Mouse (Mus musculus): Measurements from ENCODE around the gene Dap3. TPM values are rescaled to one million over a fixed set of nuclear protein-coding genes. Genes with fewer than 3 reads are reported as not detected.
"Not testable (repeated sequence)": the region's sequence is repeated elsewhere in the genome, so short reads cannot be mapped to it uniquely, and the experiment has no call there.

Dap3 gene
- polyA plus RNA-seq, 1 experiment from 2014 or later, result 160 TPM

GRCm38 (mm10) chr3:88905209-88905608, 45.8 kb downstream of the Dap3 start:
- Histone ChIP-seq H3K27me3 (ENCODE audit: low read depth, poor library complexity, severe bottlenecking) (no peaks in the 10 kb centered on the region), H3K27ac (no peak overlapping the region), H3K9me3 (replicated peaks) (no peaks in the 10 kb centered on the region), H3K4me3 (no peak overlapping the region), H3K36me3 (peaks cover 100% of the 10 kb centered on the region), H3K4me1 (peaks cover 4% of the 10 kb centered on the region)
- no peak for DNase-seq (ENCODE audit: low spot score)
- WGBS, result 88% methylated on average over 6 of the region's 6 CpGs

GRCm38 (mm10) chr3:88904803-88905202, 46.2 kb downstream of the Dap3 start:
- H3K36me3 ChIP-seq, result peaks cover 99% of the 10 kb centered on the region
- peaks cover 4% of the 10 kb centered on the region for H3K4me1 ChIP-seq
- no peak overlapping the region for H3K27ac ChIP-seq
- no peak for DNase-seq (ENCODE audit: low spot score)
- no peaks in the 10 kb centered on the region for H3K9me3 ChIP-seq (replicated peaks)
- H3K27me3 ChIP-seq (ENCODE audit: low read depth, poor library complexity, severe bottlenecking), result no peaks in the 10 kb centered on the region
- WGBS, result 85% methylated on average over 3 of the region's 3 CpGs
- H3K4me3 ChIP-seq, result no peak overlapping the region

- not testable (repeated sequence) for DNase-seq (ENCODE audit: low spot score); H3K27me3 ChIP-seq (ENCODE audit: low read depth, poor library complexity, severe bottlenecking); H3K9me3 ChIP-seq (replicated peaks); H3K4me3 ChIP-seq; H3K27ac ChIP-seq; H3K4me1 ChIP-seq
- 94% methylated on average over 7 of the region's 7 CpGs for WGBS
- peaks cover 55% of the 10 kb centered on the region for H3K36me3 ChIP-seq
These were observed 58.0 kb downstream of the Dap3 start for GRCm38 (mm10) chr3:88893011-88893410.

GRCm38 (mm10) chr3:88882536-88882935, 68.4 kb downstream of the Dap3 start:
- not testable (repeated sequence) for DNase-seq (ENCODE audit: low spot score); H3K27ac ChIP-seq; H3K4me3 ChIP-seq; H3K9me3 ChIP-seq (replicated peaks); H3K27me3 ChIP-seq (ENCODE audit: low read depth, poor library complexity, severe bottlenecking); H3K4me1 ChIP-seq
- 93% methylated on average over 4 of the region's 4 CpGs for WGBS
- peaks cover 32% of the 10 kb centered on the region for H3K36me3 ChIP-seq

Other genes starting within 250 kb of the Dap3 start
- gene Rit1, start 234.3 kb downstream of the Dap3 start, polyA plus RNA-seq (2016; fragmentation: Nextera tagmentation; extraction: Ambion mirVana), result 26.8 and 28.4 TPM in 2 replicates
- gene Syt11, start 176.0 kb downstream of the Dap3 start, polyA plus RNA-seq (2016; fragmentation: Nextera tagmentation; extraction: Ambion mirVana), result 15.1 and 28.1 TPM in 2 replicates
- gene Gon4l, start 116.0 kb downstream of the Dap3 start, polyA plus RNA-seq (2016; fragmentation: Nextera tagmentation; extraction: Ambion mirVana), result 17.6 and 18.5 TPM in 2 replicates
- gene Msto1, start 37.2 kb downstream of the Dap3 start, polyA plus RNA-seq (2016; fragmentation: Nextera tagmentation; extraction: Ambion mirVana), result 57.4 and 67.0 TPM in 2 replicates
- gene Ash1l, start 559 bp downstream of the Dap3 start, polyA plus RNA-seq (2016; fragmentation: Nextera tagmentation; extraction: Ambion mirVana), result 13.4 and 17.3 TPM in 2 replicates
- 9.4 and 13.3 TPM in 2 replicates for gene Rusc1, start 142.1 kb upstream of the Dap3 start, polyA plus RNA-seq (2016; fragmentation: Nextera tagmentation; extraction: Ambion mirVana)
- 0.09 TPM in 1 of 2 replicates, not detected in the other for gene Gm43738, start 149.9 kb upstream of the Dap3 start, polyA plus RNA-seq (2016; fragmentation: Nextera tagmentation; extraction: Ambion mirVana)
- 361 and 405 TPM in 2 replicates for gene Fdps, start 150.8 kb upstream of the Dap3 start, polyA plus RNA-seq (2016; fragmentation: Nextera tagmentation; extraction: Ambion mirVana)
- 3.6 and 4.4 TPM in 2 replicates for gene Pklr, start 185.0 kb upstream of the Dap3 start, polyA plus RNA-seq (2016; fragmentation: Nextera tagmentation; extraction: Ambion mirVana)
- 1.3 and 1.6 TPM in 2 replicates for gene Hcn3, start 209.0 kb upstream of the Dap3 start, polyA plus RNA-seq (2016; fragmentation: Nextera tagmentation; extraction: Ambion mirVana)
- 40.1 and 44.8 TPM in 2 replicates for gene Clk2, start 213.6 kb upstream of the Dap3 start, polyA plus RNA-seq (2016; fragmentation: Nextera tagmentation; extraction: Ambion mirVana)
- gene Scamp3, start 226.3 kb upstream of the Dap3 start, polyA plus RNA-seq (2016; fragmentation: Nextera tagmentation; extraction: Ambion mirVana), result 115 and 119 TPM in 2 replicates
- 32.2 and 35.0 TPM in 2 replicates for gene Fam189b, start 232.0 kb upstream of the Dap3 start, polyA plus RNA-seq (2016; fragmentation: Nextera tagmentation; extraction: Ambion mirVana)

Data from limb, embryonic 10.5 days (tissue).